Mouse (Mus musculus) myocyte (in vitro differentiated cells): Measurements from ENCODE around the gene Cc2d1b.

Experiments
- CEBPB ChIP-seq: IDR thresholded peaks from 2 replicates; pipeline ENCODE4 v1.6.1; 2011; ENCODE audit warnings: mild to moderate bottlenecking, moderate library complexity; ENCODE audit not compliant: poor library complexity, insufficient read depth, severe bottlenecking
- E2F4 ChIP-seq: IDR thresholded peaks from one replicate; pipeline ENCODE4 v1.6.1; 2011; ENCODE audit warnings: mild to moderate bottlenecking, control low read depth, moderate library complexity; ENCODE audit not compliant: insufficient read depth
- MAX ChIP-seq: IDR thresholded peaks from one replicate; pipeline ENCODE4 v1.6.1; 2011; ENCODE audit warnings: low read depth, mild to moderate bottlenecking, control low read depth
- MYOD1 ChIP-seq, 3 experiments: IDR thresholded peaks; one replicate each; pipeline ENCODE4 v1.6.1; 2011; ENCODE audit warnings: control low read depth in 2 of 3, low read depth in 2 of 3, mild to moderate bottlenecking in 2 of 3, moderate library complexity in 1 of 3; ENCODE audit not compliant: insufficient read length in 2 of 3, control insufficient read depth in 1 of 3
- MYOG ChIP-seq, 3 experiments: IDR thresholded peaks; one replicate each; pipeline ENCODE4 v1.6.1; 2011; ENCODE audit warnings: control low read depth in 2 of 3, low read depth in 2 of 3, mild to moderate bottlenecking in 2 of 3; ENCODE audit not compliant: insufficient read length in 2 of 3, control insufficient read depth in 1 of 3, insufficient read depth in 1 of 3
- POLR2A ChIP-seq: IDR thresholded peaks from one replicate; pipeline ENCODE4 v1.6.1; 2011; ENCODE audit warnings: low read depth, mild to moderate bottlenecking, control low read depth, moderate library complexity; ENCODE audit not compliant: insufficient read length
- POLR2AphosphoS2 ChIP-seq: IDR thresholded peaks from one replicate; pipeline ENCODE4 v1.6.1; 2011; ENCODE audit warnings: low read depth, control low read depth; ENCODE audit not compliant: insufficient read length
- REST ChIP-seq: IDR thresholded peaks from one replicate; pipeline ENCODE4 v1.6.1; 2011; ENCODE audit warnings: mild to moderate bottlenecking, control low read depth, moderate library complexity; ENCODE audit not compliant: insufficient read depth, insufficient read length
- TCF12 ChIP-seq: IDR thresholded peaks from one replicate; pipeline ENCODE4 v1.6.1; 2011; ENCODE audit warnings: mild to moderate bottlenecking, control low read depth; ENCODE audit not compliant: poor library complexity, insufficient read depth, severe bottlenecking
- TCF3 ChIP-seq: IDR thresholded peaks from one replicate; pipeline ENCODE4 v1.6.1; 2011; ENCODE audit warnings: low read depth, control low read depth; ENCODE audit not compliant: insufficient read length
- USF1 ChIP-seq: IDR thresholded peaks from one replicate; pipeline ENCODE4 v1.6.1; 2011; ENCODE audit warnings: low read depth, mild to moderate bottlenecking, control low read depth, moderate library complexity

DNA sequence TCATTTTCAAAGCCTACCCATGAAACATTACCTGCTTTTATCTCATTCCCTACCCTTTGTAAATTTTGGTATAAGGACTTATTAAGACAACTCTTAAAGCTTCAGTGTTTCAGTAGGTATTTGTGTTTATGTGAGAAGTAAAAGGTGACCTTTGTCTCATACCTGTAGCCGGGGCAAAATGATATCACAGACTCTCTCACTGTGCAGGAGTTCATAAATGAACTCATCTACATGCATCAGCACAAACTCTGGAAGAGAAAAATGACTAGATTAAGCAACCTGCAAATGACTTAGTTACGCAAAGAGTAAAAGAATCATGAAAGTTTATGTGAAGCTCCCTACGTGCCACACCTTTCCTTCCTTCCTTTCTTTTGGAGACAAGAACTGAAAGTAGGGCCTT, 47.1 kb upstream of the Cc2d1b start:
- no peak for TF ChIP-seq E2F4
- no peak for TF ChIP-seq REST
- no peak for TF ChIP-seq POLR2AphosphoS2
- TF ChIP-seq POLR2A, result no peak
- TF ChIP-seq MAX, result no peak
- TF ChIP-seq TCF12, result no peak
- TF ChIP-seq USF1, result no peak
- no peak for TF ChIP-seq CEBPB
- TF ChIP-seq TCF3, result no peak
- no peak for TF ChIP-seq MYOG (IDR thresholded peaks at IDR 0.05; ENCODE audit: control insufficient read depth in 1 of 3, insufficient read depth in 1 of 3, insufficient read length in 2 of 3, low read depth in 2 of 3)
- TF ChIP-seq MYOD1 (IDR thresholded peaks at IDR 0.05; ENCODE audit: control insufficient read depth in 1 of 3, insufficient read length in 2 of 3, low read depth in 2 of 3), result no peak
